Mouse (Mus musculus) cerebellum, postnatal 25 days (tissue): Measurements from ENCODE around the gene Nanp.

Experiments used
- DNase-seq, 2 experiments: peaks; one replicate each; pipeline ENCODE4 v3.0.0; 2021; ENCODE audit warnings: mixed read lengths in 2 of 2

Gene Nanp

DNA sequence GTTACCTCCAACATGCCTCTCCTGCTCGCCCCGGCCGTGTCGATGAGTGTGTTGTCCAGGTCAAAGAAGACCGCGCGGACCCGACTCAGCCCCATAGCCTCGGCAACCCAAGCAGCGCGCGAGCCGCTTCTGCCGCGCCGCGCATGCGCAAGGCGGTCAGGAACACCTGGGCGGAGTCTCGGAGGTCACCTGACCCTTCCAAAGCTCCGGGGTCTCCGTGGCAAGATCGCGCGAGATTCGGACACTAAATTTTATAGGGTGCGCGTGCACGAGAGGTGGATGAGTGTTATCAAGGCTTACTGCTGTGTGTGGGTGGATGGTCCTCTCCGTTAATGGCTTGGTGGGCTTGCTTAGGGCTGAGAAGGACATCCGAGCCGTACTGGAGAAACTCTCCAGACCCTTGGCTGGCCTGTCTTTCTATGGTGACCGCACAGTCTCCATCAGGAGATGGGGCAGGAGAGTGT, at the start of gene Nanp, which contains the start of gene Ninl:
Gene Nanp, minus strand, starts transcription at position 167 of the 464 bp plus-strand sequence.
Gene Ninl, minus strand, starts transcription at position 151 of the 464 bp plus-strand sequence.
- DNase-seq, result peak; percentile 94 to 97

- DNase-seq, result no peak
Measured at GRCm38 (mm10) chr2:151056637-151057036, 17.4 kb upstream of the Nanp start.

GRCm38 (mm10) chr2:151040411-151040810, 1.2 kb upstream of the Nanp start:
- DNase-seq, result no peak

DNA sequence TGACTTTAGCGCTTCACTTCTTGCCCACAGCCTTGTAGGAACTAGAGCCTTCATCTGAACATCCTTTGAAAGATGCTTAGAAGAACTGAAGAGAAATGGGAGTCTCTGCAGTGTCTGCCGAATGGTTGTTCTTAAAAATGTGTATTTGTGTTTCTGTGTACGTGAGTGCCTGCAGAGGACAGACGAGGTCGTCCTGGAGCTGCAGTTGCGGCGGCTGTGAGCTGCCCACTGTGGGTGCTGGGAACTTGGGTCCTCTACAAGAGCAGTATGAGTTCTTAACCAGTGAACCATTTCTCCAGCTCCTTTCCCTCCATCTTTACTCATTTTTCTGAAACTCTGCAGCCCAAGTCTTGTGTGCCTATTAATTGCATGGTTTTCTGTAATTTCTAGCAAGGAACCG, 528 bp upstream of the Nanp start:
- DNase-seq, result peak in 1 of 2 experiments; percentile 40

DNA sequence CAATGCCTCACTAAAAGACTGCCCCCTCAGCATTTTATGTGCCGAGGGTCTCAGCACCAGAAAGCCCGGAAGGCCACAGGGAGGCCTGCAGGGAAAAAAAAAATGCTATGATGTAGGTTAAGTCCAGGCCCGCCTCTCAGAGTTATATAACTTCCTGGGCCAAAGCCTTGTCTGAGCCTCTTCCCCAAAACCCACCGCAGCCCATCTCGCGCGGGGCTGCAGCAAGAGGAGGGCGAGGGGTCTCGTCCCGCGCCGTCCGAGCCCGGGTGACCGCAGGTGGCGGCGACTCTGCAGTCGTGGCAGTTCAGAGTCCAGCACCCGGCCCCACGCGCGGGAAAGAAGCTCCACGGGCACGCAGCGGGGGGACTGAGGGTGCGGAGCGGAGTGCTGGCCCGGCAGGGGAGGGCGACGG, 381 bp downstream of the Nanp start:
- DNase-seq, result no peak

- DNase-seq, result peak; percentile 10 to 11
Measured at GRCm38 (mm10) chr2:151037876-151038552, 1.2 kb downstream of the Nanp start.

GRCm38 (mm10) chr2:151037292-151037691, 1.9 kb downstream of the Nanp start:
- DNase-seq, result no peak

DNA sequence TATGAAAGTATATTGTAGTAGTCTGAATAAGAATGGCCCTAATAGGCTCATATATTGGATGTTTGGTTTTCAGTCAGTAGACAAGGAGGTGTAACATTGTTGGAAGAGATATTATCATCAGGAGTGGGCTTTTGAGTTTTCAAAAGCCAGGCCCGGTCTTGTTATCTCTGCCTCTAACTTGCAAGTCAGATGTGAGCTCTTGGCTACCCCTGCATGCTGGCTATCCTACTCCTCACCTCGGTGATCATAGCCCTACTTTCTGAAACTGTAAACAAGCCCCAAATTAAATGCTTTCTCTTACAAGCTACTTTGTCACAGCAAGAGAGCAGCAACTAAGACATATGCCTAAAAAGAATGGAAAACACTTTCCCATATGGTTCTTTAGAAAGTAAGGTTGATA, 2.5 kb downstream of the Nanp start:
- no peak for DNase-seq

DNA sequence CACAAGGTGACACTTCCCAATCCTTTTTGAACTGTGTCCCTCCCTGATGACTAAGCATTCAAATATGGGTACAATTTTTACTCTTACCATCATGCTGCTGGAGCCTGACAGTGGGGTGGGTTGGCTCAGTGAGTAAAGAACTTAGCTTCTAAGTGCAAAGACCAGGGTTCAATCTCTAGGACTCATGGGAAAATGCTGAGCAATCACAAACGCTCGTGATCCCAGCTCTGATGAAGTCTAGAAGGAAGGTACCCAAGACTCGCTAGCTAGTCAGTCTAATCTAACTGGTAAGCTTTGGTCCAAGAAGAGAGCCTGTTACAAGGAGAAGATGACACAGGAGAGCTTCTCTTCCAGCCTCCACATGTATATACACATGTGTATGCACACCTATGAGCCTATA, 4.8 kb downstream of the Nanp start:
- no peak for DNase-seq

DNA sequence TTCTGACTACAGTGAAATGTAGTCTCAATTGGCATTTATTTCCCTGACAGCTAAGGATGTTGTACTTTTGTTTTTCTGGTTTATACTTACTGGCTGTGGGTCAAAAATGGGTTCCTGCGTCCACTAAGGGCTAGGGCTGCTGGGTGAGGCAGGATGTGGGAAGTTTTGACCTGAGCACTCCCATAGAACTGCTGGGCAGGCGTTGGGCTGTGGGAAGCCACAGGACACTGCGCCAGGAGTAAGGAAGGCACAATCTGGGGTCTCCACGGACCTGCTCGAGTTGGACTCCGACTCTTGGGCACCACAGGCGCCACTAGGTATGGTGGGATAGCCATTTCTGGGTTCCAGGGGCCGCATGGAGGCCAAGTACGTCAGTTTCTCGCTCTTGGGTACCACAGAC, 18.0 kb downstream of the Nanp start:
- no peak for DNase-seq

DNA sequence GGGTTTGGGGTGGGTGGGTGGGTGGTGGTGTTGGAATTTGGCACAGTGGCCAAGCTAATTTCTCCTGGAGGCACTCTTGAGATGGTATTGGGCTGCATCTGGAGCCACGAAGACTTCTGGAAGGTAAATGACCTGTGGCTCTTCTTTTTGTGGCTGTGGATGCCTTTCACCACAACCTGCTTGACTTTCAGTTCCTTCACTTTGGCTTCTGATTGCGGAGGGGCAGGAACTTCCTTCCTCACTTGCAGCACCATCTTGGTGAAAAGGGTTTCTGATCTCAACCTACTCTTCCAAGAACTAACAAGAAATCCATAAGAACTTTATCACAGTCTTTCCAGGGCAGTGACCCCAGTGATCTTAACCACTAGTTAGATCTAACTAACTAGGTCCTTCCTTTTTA, 23.9 kb downstream of the Nanp start:
- DNase-seq, result no peak

DNA sequence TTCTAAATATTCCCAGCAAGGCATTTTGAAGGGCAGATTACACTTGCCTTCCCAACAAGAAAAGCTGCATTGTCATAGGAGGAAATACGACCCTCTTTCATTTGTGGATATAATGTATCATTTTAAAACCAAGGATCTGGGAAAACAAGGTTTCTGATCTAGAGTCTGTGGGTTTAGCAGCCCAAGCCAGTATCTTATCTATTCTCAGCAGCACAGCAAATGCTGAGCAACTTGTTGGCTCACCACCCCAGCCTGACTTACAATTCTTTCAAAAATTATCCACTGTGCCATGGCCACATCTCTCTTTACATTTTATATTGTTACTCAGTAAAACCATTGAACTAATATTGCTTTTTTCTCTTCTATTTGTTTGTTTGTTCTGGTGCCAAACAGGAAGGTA, 27.9 kb downstream of the Nanp start:
- no peak for DNase-seq

- DNase-seq, result no peak
Measured at GRCm38 (mm10) chr2:151009515-151010085, 29.6 kb downstream of the Nanp start.

GRCm38 (mm10) chr2:151008939-151009509, 30.2 kb downstream of the Nanp start:
- DNase-seq, result peak; percentile 60 to 75

GRCm38 (mm10) chr2:151008517-151008932, 30.7 kb downstream of the Nanp start:
- no peak for DNase-seq

GRCm38 (mm10) chr2:151008006-151008405, 31.2 kb downstream of the Nanp start:
- DNase-seq, result no peak

GRCm38 (mm10) chr2:151006281-151006945, 32.8 kb downstream of the Nanp start:
- no peak for DNase-seq

- no peak for DNase-seq
Measured at GRCm38 (mm10) chr2:151004390-151004789, 34.8 kb downstream of the Nanp start.

GRCm38 (mm10) chr2:151003796-151004195, 35.4 kb downstream of the Nanp start:
- DNase-seq, result no peak

GRCm38 (mm10) chr2:151001619-151002175, 37.5 kb downstream of the Nanp start:
- no peak for DNase-seq

DNA sequence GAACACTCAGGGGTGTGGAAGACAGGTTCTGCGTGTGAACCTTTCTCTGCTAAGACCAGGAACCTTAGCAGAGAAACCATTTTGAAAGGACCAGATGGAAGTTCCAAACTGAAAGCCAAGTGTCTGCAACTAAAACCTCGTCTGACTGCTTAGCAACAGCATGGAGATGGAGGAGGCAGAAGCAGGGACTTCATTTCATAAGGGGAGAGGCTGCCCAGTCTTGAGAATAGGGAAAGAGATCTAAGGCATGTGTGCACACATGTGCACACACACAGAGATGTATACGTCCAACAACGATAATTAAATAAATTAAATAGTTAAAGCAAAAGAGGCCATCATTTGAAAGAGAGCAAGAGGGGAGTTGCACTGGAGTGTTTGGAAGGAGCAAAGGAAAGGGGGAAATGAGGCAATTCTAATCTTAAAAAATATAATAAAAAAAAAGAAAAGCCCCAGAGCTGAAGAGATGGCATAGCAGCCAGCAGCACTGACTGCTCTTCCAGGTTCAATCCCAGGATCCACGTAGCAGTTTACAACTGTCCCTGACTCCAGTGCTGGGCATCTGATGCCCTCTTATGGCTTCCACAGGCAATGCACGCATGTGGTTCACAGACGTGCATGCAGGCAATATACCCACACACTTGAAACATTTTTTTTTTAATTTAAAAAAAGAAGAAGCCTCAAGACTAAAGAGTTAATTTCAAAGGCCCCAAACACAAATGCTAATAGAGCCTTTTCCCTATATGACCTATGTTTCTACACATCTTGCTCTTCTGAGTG, 38.6 kb downstream of the Nanp start:
- DNase-seq, result peak; percentile 47 to 78

DNA sequence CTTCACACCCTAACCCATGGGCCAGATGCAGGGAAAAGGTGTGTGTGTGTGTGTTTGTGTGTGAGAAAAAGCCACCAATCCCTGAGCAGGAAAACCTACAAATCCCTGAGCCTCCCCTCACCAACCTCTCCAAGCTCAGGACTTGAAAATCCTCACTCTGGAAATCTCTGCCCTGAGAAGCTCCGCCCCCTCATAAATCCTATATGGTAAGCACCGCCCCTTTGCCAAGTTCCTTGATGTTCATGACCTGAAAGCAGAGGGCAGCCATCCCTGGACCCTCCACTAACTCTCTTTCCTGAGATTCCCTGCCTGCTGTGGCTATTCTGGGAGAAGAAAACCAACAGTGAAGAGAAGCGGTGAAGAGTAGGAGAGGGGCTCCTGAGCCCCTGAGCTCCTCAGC, 40.2 kb downstream of the Nanp start:
- no peak for DNase-seq
